Mouse (Mus musculus) liver, embryonic 13.5 days (tissue): ENCODE results near the gene Mrpl35. TPM values are rescaled to one million over a fixed set of nuclear protein-coding genes. Genes with fewer than 3 reads are reported as not detected.

Experiments
- ATAC-seq: fragments of 200-750 bp; cut with Nextera tagmentation; 2 replicates; pipeline ENCODE4 v1.8.0; 2017; ENCODE audit warnings: low read depth, mild to moderate bottlenecking, moderate number of reproducible peaks, moderate library complexity
- DNase-seq: peaks from one replicate; pipeline ENCODE4 v3.0.0; 2022
- H3K27ac ChIP-seq: fragments of 300-500 bp; sonication (generic); 2 replicates; pipeline ENCODE4 v1.5.1; 2015; ENCODE audit warnings: moderate library complexity, mild to moderate bottlenecking, inconsistent platforms
- H3K27me3 ChIP-seq: fragments of 300-500 bp; sonication (generic); 2 replicates; pipeline ENCODE4 v1.6.1; 2015; ENCODE audit warnings: mild to moderate bottlenecking, inconsistent platforms
- H3K36me3 ChIP-seq: fragments of 300-500 bp; sonication (generic); 2 replicates; pipeline ENCODE4 v1.6.1; 2015; ENCODE audit warnings: mild to moderate bottlenecking, inconsistent platforms
- H3K4me1 ChIP-seq: fragments of 300-500 bp; sonication (generic); replicated peaks from 2 replicates; pipeline ENCODE4 v1.6.1; 2015; ENCODE audit warnings: inconsistent platforms
- H3K4me2 ChIP-seq: fragments of 300-500 bp; sonication (generic); 2 replicates; pipeline ENCODE4 v1.6.1; 2015; ENCODE audit warnings: inconsistent platforms, mild to moderate bottlenecking, moderate library complexity
- H3K4me3 ChIP-seq: fragments of 300-500 bp; sonication (generic); replicated peaks from 2 replicates; pipeline ENCODE4 v1.5.1; 2015; ENCODE audit warnings: mild to moderate bottlenecking, inconsistent platforms
- H3K9ac ChIP-seq: fragments of 300-500 bp; sonication (generic); 2 replicates; pipeline ENCODE4 v1.6.1; 2015; ENCODE audit warnings: mild to moderate bottlenecking, inconsistent platforms
- H3K9me3 ChIP-seq: fragments of 300-500 bp; sonication (generic); replicated peaks from 2 replicates; pipeline ENCODE4 v1.6.1; 2016; ENCODE audit warnings: inconsistent platforms
- WGBS: fragments of 180-500 bp; shearing (Covaris S2); methylation state at CpG from one replicate; pipeline ENCODE4 v1.1.7; 2015; ENCODE audit not compliant: insufficient replicate concordance; 5-methylcytosine and 5-hydroxymethylcytosine counted together
- polyA plus RNA-seq: library from polyadenylated mRNA; unstranded; fragments of >200 nt; fragmentation: Nextera tagmentation; extraction: Ambion mirVana; gene quantifications from 2 replicates; pipeline ENCODE4 v1.2.1, GENCODE M21; 2015

Mrpl35 gene
- polyA plus RNA-seq, 1 experiment from 2014 or later: 86.8 TPM

GRCm38 (mm10) chr6:71823961-71824360 lies 2.8 kb downstream of the Mrpl35 start:
- 13% methylated on average over 3 of the region's 3 CpGs for WGBS
- no peaks in the 10 kb centered on the region for H3K9me3 ChIP-seq
- H3K4me3 ChIP-seq: peak overlapping the region; percentile 72
- peak overlapping the region; percentile 52 for H3K9ac ChIP-seq
- no peak overlapping the region for H3K27ac ChIP-seq
- peak overlapping the region; percentile 72 for H3K4me2 ChIP-seq
- peaks cover 39% of the 10 kb centered on the region for H3K4me1 ChIP-seq
- ATAC-seq (no peak), DNase-seq (no peak)
- H3K36me3 ChIP-seq: no peaks in the 10 kb centered on the region
- no peaks in the 10 kb centered on the region for H3K27me3 ChIP-seq

DNA sequence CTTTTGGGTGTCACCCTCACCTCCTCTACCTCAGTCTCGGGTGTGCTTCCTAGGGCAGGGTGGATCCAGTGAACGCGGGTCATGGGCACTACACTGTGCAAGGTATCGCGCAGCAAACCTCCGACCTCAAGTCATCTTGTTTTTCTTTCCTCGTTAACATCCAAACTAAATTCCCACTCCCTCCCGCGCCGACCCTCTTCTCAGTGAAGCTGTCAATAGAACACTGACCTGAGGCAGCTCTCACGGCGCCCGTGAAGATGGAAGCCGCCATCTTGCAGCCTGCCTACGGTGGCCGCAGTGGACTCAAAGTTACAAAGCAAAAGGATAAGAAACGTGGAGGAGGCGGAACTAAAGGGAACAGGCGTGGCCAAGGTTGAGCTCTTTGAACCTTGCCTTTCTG lies 3.3 kb downstream of the Mrpl35 start:
- Histone ChIP-seq H3K4me3 (peak overlapping the region; percentile 72), H3K27ac (peak overlapping the region; percentile 62), H3K36me3 (peaks cover 3% of the 10 kb centered on the region; the same call in 1 of the 2 replicates), H3K27me3 (no peaks in the 10 kb centered on the region), H3K9me3 (no peaks in the 10 kb centered on the region), H3K4me2 (peak overlapping the region; percentile 72), H3K9ac (peak overlapping the region; percentile 70), H3K4me1 (peaks cover 39% of the 10 kb centered on the region)
- peak; percentile 86 for DNase-seq
- ATAC-seq: peak; percentile 89
- WGBS: under 1% methylated on average over 19 of the region's 19 CpGs

DNA sequence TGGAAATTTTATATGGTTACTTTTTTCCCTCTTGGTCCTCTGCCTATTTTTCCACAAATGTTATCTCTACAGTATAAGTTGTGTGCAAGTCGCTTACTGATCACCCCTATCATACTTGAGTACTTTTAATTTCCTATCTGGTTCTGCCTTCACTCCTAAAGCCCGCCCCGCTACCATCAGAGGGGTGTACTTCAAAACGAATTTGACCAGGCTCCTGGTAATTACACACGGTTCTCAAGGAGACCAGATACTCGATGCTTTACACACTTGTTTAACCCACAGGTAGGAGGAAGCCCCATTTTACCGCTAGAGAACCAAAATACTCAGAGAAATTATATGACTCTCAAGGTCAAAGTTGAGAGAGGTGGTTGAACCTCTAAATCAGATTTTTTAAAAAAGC lies 3.7 kb downstream of the Mrpl35 start:
- DNase-seq: peak; percentile 35
- peak overlapping the region; percentile 70 for H3K9ac ChIP-seq

GRCm38 (mm10) chr6:71819764-71820292 lies 6.9 kb downstream of the Mrpl35 start:
- Histone ChIP-seq H3K9ac (peak overlapping the region; percentile 27; the same call in 1 of the 2 replicates), H3K9me3 (no peaks in the 10 kb centered on the region), H3K36me3 (peaks cover 38% of the 10 kb centered on the region), H3K4me1 (peaks cover 48% of the 10 kb centered on the region), H3K4me3 (no peak overlapping the region), H3K27ac (no peak overlapping the region), H3K27me3 (no peaks in the 10 kb centered on the region), H3K4me2 (peak overlapping the region; percentile 10; the same call in 1 of the 2 replicates)
- no peak for DNase-seq
- ATAC-seq: no peak
- WGBS: 77% methylated on average over 5 of the region's 5 CpGs

More for the DNA sequence above, 3.7 kb downstream of the Mrpl35 start:
- peak; percentile 67 for ATAC-seq
- WGBS: under 1% methylated on average over 7 of the region's 7 CpGs
- H3K27ac ChIP-seq: peak overlapping the region; percentile 62
- no peaks in the 10 kb centered on the region for H3K9me3 ChIP-seq
- peak overlapping the region; percentile 72 for H3K4me2 ChIP-seq
- peaks cover 7% of the 10 kb centered on the region for H3K36me3 ChIP-seq
- H3K4me1 ChIP-seq: peaks cover 39% of the 10 kb centered on the region
- no peaks in the 10 kb centered on the region for H3K27me3 ChIP-seq
- peak overlapping the region; percentile 72 for H3K4me3 ChIP-seq

DNA sequence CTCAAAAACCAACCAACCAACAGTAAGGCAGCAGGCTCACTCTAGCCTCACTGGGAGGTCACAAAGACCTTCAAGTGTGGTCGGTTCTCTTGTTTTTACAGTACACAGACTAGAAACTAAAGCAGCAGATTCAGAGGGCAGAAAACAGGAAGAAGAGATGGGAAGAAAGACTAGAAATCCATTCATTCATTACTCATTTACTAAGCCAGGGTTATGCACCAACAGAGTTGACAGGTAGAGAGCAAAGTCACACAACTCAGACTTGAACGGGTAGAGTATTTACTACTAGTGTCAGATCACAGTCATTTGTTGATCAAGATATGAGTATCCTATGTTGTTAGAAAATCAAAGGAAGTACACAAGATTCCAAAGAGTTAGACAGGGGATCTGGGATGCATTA lies 13.9 kb downstream of the Mrpl35 start:
- no peak overlapping the region for H3K4me3 ChIP-seq
- no peak overlapping the region for H3K4me2 ChIP-seq
- H3K4me1 ChIP-seq: peaks cover 12% of the 10 kb centered on the region
- H3K36me3 ChIP-seq: peaks cover 56% of the 10 kb centered on the region
- no peak overlapping the region for H3K9ac ChIP-seq
- DNase-seq (no peak), ATAC-seq (no peak)
- no peaks in the 10 kb centered on the region for H3K9me3 ChIP-seq
- 0 out of 2 replicates have a peak overlapping the region, but pooled peaks have one; percentile 24 for H3K27ac ChIP-seq
- 68% methylated on average over 2 of the region's 2 CpGs for WGBS
- H3K27me3 ChIP-seq: no peaks in the 10 kb centered on the region

DNA sequence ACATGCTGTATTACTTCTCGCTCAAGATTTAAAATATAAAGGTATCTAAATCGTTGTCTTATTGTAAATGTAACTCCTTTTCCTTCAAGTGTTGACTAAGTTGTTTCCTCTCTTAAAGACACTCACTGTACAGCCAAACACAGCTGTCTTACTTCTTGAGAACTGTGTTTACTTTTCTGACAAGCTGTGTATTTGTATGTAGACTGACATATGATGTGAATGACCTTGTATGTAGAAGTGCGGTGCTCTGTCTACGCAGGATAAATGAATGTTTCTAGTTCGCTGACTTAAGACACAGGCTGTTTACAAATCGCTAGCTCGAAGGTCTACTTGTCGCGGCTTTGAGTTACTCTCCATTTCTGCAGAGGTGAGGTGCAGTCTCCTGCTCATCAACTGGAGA lies 16.9 kb downstream of the Mrpl35 start:
- H3K27me3 ChIP-seq: 0 out of 2 replicates have a peak, but pooled peaks cover 2% of the 10 kb centered on the region
- H3K4me2 ChIP-seq: no peak overlapping the region
- no peaks in the 10 kb centered on the region for H3K9me3 ChIP-seq
- WGBS: 85% methylated on average over 9 of the region's 9 CpGs
- H3K27ac ChIP-seq: no peak overlapping the region
- DNase-seq (no peak), ATAC-seq (no peak)
- H3K4me1 ChIP-seq: peaks cover 10% of the 10 kb centered on the region
- H3K36me3 ChIP-seq: peaks cover 28% of the 10 kb centered on the region
- no peak overlapping the region for H3K9ac ChIP-seq
- no peak overlapping the region for H3K4me3 ChIP-seq

GRCm38 (mm10) chr6:71806713-71807112 lies 20.1 kb downstream of the Mrpl35 start:
- ATAC-seq: no peak
- Histone ChIP-seq H3K36me3 (peaks cover 14% of the 10 kb centered on the region), H3K27me3 (0 out of 2 replicates have a peak, but pooled peaks cover 2% of the 10 kb centered on the region), H3K27ac (no peak overlapping the region), H3K4me2 (no peak overlapping the region), H3K4me3 (no peak overlapping the region), H3K9ac (no peak overlapping the region), H3K4me1 (peaks cover 37% of the 10 kb centered on the region), H3K9me3 (no peaks in the 10 kb centered on the region)
- WGBS: 52% methylated on average over 1 of the region's 1 CpGs
- DNase-seq: no peak

GRCm38 (mm10) chr6:71804061-71804829 lies 22.5 kb downstream of the Mrpl35 start:
- 12% methylated on average over 12 of the region's 12 CpGs for WGBS
- DNase-seq (peak; percentile 56), ATAC-seq (peak; percentile 57)

GRCm38 (mm10) chr6:71803609-71804008 lies 23.2 kb downstream of the Mrpl35 start:
- no peak for ATAC-seq
- H3K27me3 ChIP-seq: 0 out of 2 replicates have a peak, but pooled peaks cover 2% of the 10 kb centered on the region
- no peaks in the 10 kb centered on the region for H3K36me3 ChIP-seq
- no peak overlapping the region for H3K4me3 ChIP-seq
- peaks cover 56% of the 10 kb centered on the region for H3K4me1 ChIP-seq
- peak overlapping the region; percentile 8; the same call in 1 of the 2 replicates for H3K27ac ChIP-seq
- H3K9me3 ChIP-seq: no peaks in the 10 kb centered on the region
- no peak overlapping the region for H3K9ac ChIP-seq
- no peak for DNase-seq
- no peak overlapping the region for H3K4me2 ChIP-seq
- WGBS: 85% methylated on average over 1 of the region's 1 CpGs

More at GRCm38 (mm10) chr6:71804061-71804829, 22.5 kb downstream of the Mrpl35 start:
- Histone ChIP-seq H3K4me3 (no peak overlapping the region), H3K36me3 (no peaks in the 10 kb centered on the region), H3K27ac (peak overlapping the region; percentile 8; the same call in 1 of the 2 replicates), H3K4me1 (peaks cover 56% of the 10 kb centered on the region), H3K9ac (no peak overlapping the region), H3K4me2 (no peak overlapping the region; the same call in 1 of the 2 replicates), H3K9me3 (no peaks in the 10 kb centered on the region), H3K27me3 (0 out of 2 replicates have a peak, but pooled peaks cover 2% of the 10 kb centered on the region)

GRCm38 (mm10) chr6:71801714-71802094 lies 25.1 kb downstream of the Mrpl35 start:
- Histone ChIP-seq H3K27me3 (0 out of 2 replicates have a peak, but pooled peaks cover 2% of the 10 kb centered on the region), H3K4me1 (peaks cover 54% of the 10 kb centered on the region), H3K27ac (peak overlapping the region; percentile 85), H3K4me2 (peak overlapping the region; percentile 55), H3K4me3 (peak overlapping the region; percentile 24), H3K9me3 (no peaks in the 10 kb centered on the region), H3K36me3 (no peaks in the 10 kb centered on the region), H3K9ac (peak overlapping the region; percentile 55)
- DNase-seq (no peak), ATAC-seq (peak; percentile 52)
- 47% methylated on average over 10 of the region's 10 CpGs for WGBS

GRCm38 (mm10) chr6:71801011-71801713 lies 25.6 kb downstream of the Mrpl35 start:
- ATAC-seq (peak; percentile 93), DNase-seq (peak; percentile 67)
- 18% methylated on average over 7 of the region's 7 CpGs for WGBS
- Histone ChIP-seq H3K4me1 (peaks cover 51% of the 10 kb centered on the region), H3K4me2 (peak overlapping the region; percentile 55), H3K27me3 (no peaks in the 10 kb centered on the region), H3K27ac (peak overlapping the region; percentile 85), H3K9me3 (no peaks in the 10 kb centered on the region), H3K9ac (peak overlapping the region; percentile 55), H3K4me3 (peak overlapping the region; percentile 24), H3K36me3 (no peaks in the 10 kb centered on the region)
